Mouse (Mus musculus) lung, adult 2 months (tissue): ENCODE measurements at regions not wholly inside any gene's neighbourhood (a gene's known extent, or its start where the extent isn't known, plus 50 kb on each side); places are given as distances from the start of the nearest gene placed in this dataset.

Experiments
- CTCF ChIP-seq: fragments of 200-500 bp; IDR thresholded peaks from 2 replicates; pipeline ENCODE4 v1.5.1; 2011; ENCODE audit warnings: mild to moderate bottlenecking, low read length, control low read depth; ENCODE audit not compliant: insufficient read depth
- POLR2A ChIP-seq: fragments of 200-500 bp; IDR thresholded peaks from 2 replicates; pipeline ENCODE4 v1.6.1; 2011; ENCODE audit warnings: low read depth, mild to moderate bottlenecking, control low read depth, low read length, borderline replicate concordance; ENCODE audit errors: extremely low read depth

DNA sequence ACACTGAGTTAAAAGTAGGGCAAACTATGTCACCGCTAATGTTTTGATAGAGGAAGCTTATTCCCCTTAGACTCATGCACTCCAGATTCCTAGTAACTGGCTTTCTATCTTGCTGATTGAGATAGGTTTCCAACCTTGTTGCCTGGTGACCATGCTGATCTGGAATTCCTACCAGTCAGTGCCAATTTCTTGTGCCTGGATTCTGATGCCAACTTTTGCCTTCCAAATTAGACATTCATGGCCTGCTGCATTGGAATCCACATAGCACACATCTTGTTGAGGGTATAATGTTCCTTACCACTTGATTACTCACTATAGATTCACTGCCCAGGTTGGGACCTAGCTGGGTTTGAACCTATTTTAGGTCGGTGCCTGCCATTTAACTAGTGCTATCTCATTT, 262.8 kb upstream of the Smlr1 start:
- TF ChIP-seq CTCF (no peak), POLR2A (no peak)
